Mouse (Mus musculus) CH12.LX (cell line): Measurements from ENCODE around the gene Kcnc4. TPM values are rescaled to one million over a fixed set of nuclear protein-coding genes. Genes with fewer than 3 reads are reported as not detected.

Experiments used
- polyA plus RNA-seq: library from polyadenylated mRNA; unstranded; fragments of >175 nt; gene quantifications from 2 replicates; pipeline ENCODE4 v1.2.1, GENCODE M21; 2012; ENCODE audit warnings: low read depth; ENCODE audit not compliant: insufficient read length
- total RNA-seq, 2 experiments: library from RNA; depleted of rRNA; stranded (reverse); fragments of 300-350 nt in 1 of 2; fragments of >200 nt in 1 of 2; gene quantifications; 2 replicates each; pipeline ENCODE4 v1.2.3; 2012 to 2014

Kcnc4 gene
- total and polyA plus RNA-seq, 3 experiments: not detected

Other genes starting within 250 kb of the Kcnc4 start
- not detected in 2 replicates for gene Cym, start 237.8 kb downstream of the Kcnc4 start, total RNA-seq (2012; rRNA removed)
- gene Cym, start 237.8 kb downstream of the Kcnc4 start, total RNA-seq (2014; rRNA removed): not detected in 2 replicates
- gene Cym, start 237.8 kb downstream of the Kcnc4 start, polyA plus RNA-seq: not detected in 2 replicates
- not detected in 2 replicates for gene A630076J17Rik, start 228.9 kb downstream of the Kcnc4 start, total RNA-seq (2012; rRNA removed)
- gene A630076J17Rik, start 228.9 kb downstream of the Kcnc4 start, total RNA-seq (2014; rRNA removed): not detected in 2 replicates
- not detected in 2 replicates for gene A630076J17Rik, start 228.9 kb downstream of the Kcnc4 start, polyA plus RNA-seq
- gene Prok1, start 219.8 kb downstream of the Kcnc4 start, total RNA-seq (2012; rRNA removed): not detected in 2 replicates
- gene Prok1, start 219.8 kb downstream of the Kcnc4 start, total RNA-seq (2014; rRNA removed): not detected in 2 replicates
- not detected in 2 replicates for gene Prok1, start 219.8 kb downstream of the Kcnc4 start, polyA plus RNA-seq
- gene Lamtor5, start 180.7 kb downstream of the Kcnc4 start, total RNA-seq (2012; rRNA removed): 119 and 142 TPM in 2 replicates
- 162 and 183 TPM in 2 replicates for gene Lamtor5, start 180.7 kb downstream of the Kcnc4 start, total RNA-seq (2014; rRNA removed)
- 113 and 137 TPM in 2 replicates for gene Lamtor5, start 180.7 kb downstream of the Kcnc4 start, polyA plus RNA-seq
- gene Slc16a4, start 168.3 kb downstream of the Kcnc4 start, total RNA-seq (2012; rRNA removed): 0.08 TPM in 1 of 2 replicates, not detected in the other
- not detected in 2 replicates for gene Slc16a4, start 168.3 kb downstream of the Kcnc4 start, total RNA-seq (2014; rRNA removed)
- 0.45 and 0.60 TPM in 2 replicates for gene Slc16a4, start 168.3 kb downstream of the Kcnc4 start, polyA plus RNA-seq
- 26.0 and 30.5 TPM in 2 replicates for gene Rbm15, start 125.9 kb downstream of the Kcnc4 start, total RNA-seq (2012; rRNA removed)
- 15.2 and 17.0 TPM in 2 replicates for gene Rbm15, start 125.9 kb downstream of the Kcnc4 start, total RNA-seq (2014; rRNA removed)
- 14.5 and 17.2 TPM in 2 replicates for gene Rbm15, start 125.9 kb downstream of the Kcnc4 start, polyA plus RNA-seq
- gene Slc6a17, start 58.5 kb upstream of the Kcnc4 start, total RNA-seq (2012; rRNA removed): not detected in 2 replicates
- not detected in 2 replicates for gene Slc6a17, start 58.5 kb upstream of the Kcnc4 start, total RNA-seq (2014; rRNA removed)
- not detected in 2 replicates for gene Slc6a17, start 58.5 kb upstream of the Kcnc4 start, polyA plus RNA-seq
- not detected in 2 replicates for gene Ubl4b, start 95.5 kb upstream of the Kcnc4 start, total RNA-seq (2012; rRNA removed)
- not detected in 2 replicates for gene Ubl4b, start 95.5 kb upstream of the Kcnc4 start, total RNA-seq (2014; rRNA removed)
- not detected in 2 replicates for gene Ubl4b, start 95.5 kb upstream of the Kcnc4 start, polyA plus RNA-seq
- gene Alx3, start 135.5 kb upstream of the Kcnc4 start, total RNA-seq (2012; rRNA removed): not detected in 2 replicates
- not detected in 2 replicates for gene Alx3, start 135.5 kb upstream of the Kcnc4 start, total RNA-seq (2014; rRNA removed)
- 0.29 TPM in 1 of 2 replicates, not detected in the other for gene Alx3, start 135.5 kb upstream of the Kcnc4 start, polyA plus RNA-seq
- not detected in 2 replicates for gene Gm10961, start 171.8 kb upstream of the Kcnc4 start, total RNA-seq (2012; rRNA removed)
- not detected in 2 replicates for gene Gm10961, start 171.8 kb upstream of the Kcnc4 start, total RNA-seq (2014; rRNA removed)
- not detected in 2 replicates for gene Gm10961, start 171.8 kb upstream of the Kcnc4 start, polyA plus RNA-seq
- 21.4 and 28.2 TPM in 2 replicates for gene Strip1, start 172.1 kb upstream of the Kcnc4 start, total RNA-seq (2012; rRNA removed)
- gene Strip1, start 172.1 kb upstream of the Kcnc4 start, total RNA-seq (2014; rRNA removed): 16.5 and 18.4 TPM in 2 replicates
- gene Strip1, start 172.1 kb upstream of the Kcnc4 start, polyA plus RNA-seq: 25.1 and 27.0 TPM in 2 replicates
- 27.3 and 31.3 TPM in 2 replicates for gene Ahcyl1, start 237.0 kb upstream of the Kcnc4 start, total RNA-seq (2012; rRNA removed)
- 22.7 and 32.5 TPM in 2 replicates for gene Ahcyl1, start 237.0 kb upstream of the Kcnc4 start, total RNA-seq (2014; rRNA removed)
- gene Ahcyl1, start 237.0 kb upstream of the Kcnc4 start, polyA plus RNA-seq: 83.4 and 86.4 TPM in 2 replicates